Mouse (Mus musculus): ENCODE data around the gene Dsn1.

GRCm38 (mm10) chr2:157035371-157035770 lies 28.4 kb upstream of the Dsn1 start:
- TF ChIP-seq CTCF (IDR thresholded peaks at IDR 0.05; ENCODE audit: borderline replicate concordance, extremely low read depth, insufficient read depth, insufficient read length) (no peak), POLR2A (IDR thresholded peaks at IDR 0.05; ENCODE audit: borderline replicate concordance, extremely low read depth, insufficient read depth, insufficient read length, poor library complexity, severe bottlenecking) (no peak)

Data from brain, embryonic 14.5 days (tissue).